Mouse (Mus musculus) liver, embryonic 15.5 days (tissue): ENCODE data around the gene Slit3. TPM values are rescaled to one million over a fixed set of nuclear protein-coding genes. Genes with fewer than 3 reads are reported as not detected.

ENCODE experiments used
- ATAC-seq: fragments of 200-750 bp; cut with Nextera tagmentation; 2 replicates; pipeline ENCODE4 v1.8.0; 2017; ENCODE audit warnings: moderate number of reproducible peaks, mild to moderate bottlenecking, moderate library complexity; ENCODE audit not compliant: insufficient read depth
- H3K27ac ChIP-seq: fragments of 300-500 bp; sonication (generic); replicated peaks from 2 replicates; pipeline ENCODE4 v1.5.1; 2015; ENCODE audit warnings: mild to moderate bottlenecking, inconsistent platforms
- H3K27me3 ChIP-seq: fragments of 300-500 bp; sonication (generic); 2 replicates; pipeline ENCODE4 v1.6.1; 2015; ENCODE audit warnings: mild to moderate bottlenecking, inconsistent platforms
- H3K36me3 ChIP-seq: fragments of 300-500 bp; sonication (generic); replicated peaks from 2 replicates; pipeline ENCODE4 v1.6.1; 2015; ENCODE audit warnings: moderate library complexity, mild to moderate bottlenecking, inconsistent platforms
- H3K4me1 ChIP-seq: fragments of 300-500 bp; sonication (generic); replicated peaks from 2 replicates; pipeline ENCODE4 v1.6.1; 2015; ENCODE audit warnings: inconsistent platforms
- H3K4me2 ChIP-seq: fragments of 300-500 bp; sonication (generic); 2 replicates; pipeline ENCODE4 v1.6.1; 2015; ENCODE audit warnings: moderate library complexity, mild to moderate bottlenecking, inconsistent platforms
- H3K4me3 ChIP-seq: fragments of 300-500 bp; sonication (generic); replicated peaks from 2 replicates; pipeline ENCODE4 v1.5.1; 2015; ENCODE audit warnings: mild to moderate bottlenecking, inconsistent platforms
- H3K9ac ChIP-seq: fragments of 300-500 bp; sonication (generic); 2 replicates; pipeline ENCODE4 v1.6.1; 2015; ENCODE audit warnings: moderate library complexity, mild to moderate bottlenecking, inconsistent platforms
- H3K9me3 ChIP-seq: fragments of 300-500 bp; sonication (generic); replicated peaks from 2 replicates; pipeline ENCODE4 v1.6.1; 2016; ENCODE audit warnings: inconsistent platforms
- WGBS: fragments of 180-500 bp; shearing (Covaris S2); methylation state at CpG from one replicate; pipeline ENCODE4 v1.1.7; 2015; ENCODE audit warnings: mixed read lengths; ENCODE audit not compliant: insufficient replicate concordance; 5-methylcytosine and 5-hydroxymethylcytosine counted together
- polyA plus RNA-seq: library from polyadenylated mRNA; unstranded; fragments of >200 nt; fragmentation: Nextera tagmentation; extraction: Ambion mirVana; gene quantifications from 2 replicates; pipeline ENCODE4 v1.2.1, GENCODE M21; 2015

Gene Slit3
- polyA plus RNA-seq, 1 experiment from 2014 or later, result 0.20 TPM

- 71% methylated on average over 5 of the region's 5 CpGs for WGBS
- H3K36me3 ChIP-seq, result no peaks in the 10 kb centered on the region
- H3K27ac ChIP-seq, result no peak overlapping the region
- no peak overlapping the region for H3K4me3 ChIP-seq
- no peaks in the 10 kb centered on the region for H3K9me3 ChIP-seq
- no peak overlapping the region for H3K4me2 ChIP-seq
- H3K27me3 ChIP-seq, result no peaks in the 10 kb centered on the region
- H3K4me1 ChIP-seq, result no peaks in the 10 kb centered on the region
- H3K9ac ChIP-seq, result no peak overlapping the region
- ATAC-seq, result no peak
Measured at GRCm38 (mm10) chr11:35306922-35307321, 185.9 kb downstream of the Slit3 start.

- H3K4me1 ChIP-seq, result no peaks in the 10 kb centered on the region
- no peak overlapping the region for H3K27ac ChIP-seq
- H3K4me2 ChIP-seq, result no peak overlapping the region
- no peaks in the 10 kb centered on the region for H3K9me3 ChIP-seq
- no peak overlapping the region for H3K4me3 ChIP-seq
- no peak for ATAC-seq
- no peaks in the 10 kb centered on the region for H3K36me3 ChIP-seq
- H3K27me3 ChIP-seq, result no peaks in the 10 kb centered on the region
- H3K9ac ChIP-seq, result no peak overlapping the region
- 54% methylated on average over 4 of the region's 4 CpGs for WGBS
Measured at GRCm38 (mm10) chr11:35307992-35308391, 187.0 kb downstream of the Slit3 start.

- no peak overlapping the region for H3K4me3 ChIP-seq
- H3K4me2 ChIP-seq, result no peak overlapping the region
- no peaks in the 10 kb centered on the region for H3K9me3 ChIP-seq
- no peaks in the 10 kb centered on the region for H3K4me1 ChIP-seq
- no peak for ATAC-seq
- no peaks in the 10 kb centered on the region for H3K27me3 ChIP-seq
- no peaks in the 10 kb centered on the region for H3K36me3 ChIP-seq
- WGBS, result 56% methylated on average over 5 of the region's 5 CpGs
- H3K9ac ChIP-seq, result no peak overlapping the region
- H3K27ac ChIP-seq, result no peak overlapping the region
Measured at GRCm38 (mm10) chr11:35315449-35316028, 194.5 kb downstream of the Slit3 start.

GRCm38 (mm10) chr11:35317221-35317620 is 196.2 kb downstream of the Slit3 start:
- H3K4me2 ChIP-seq, result no peak overlapping the region
- WGBS, result 65% methylated on average over 5 of the region's 5 CpGs
- no peaks in the 10 kb centered on the region for H3K27me3 ChIP-seq
- H3K4me3 ChIP-seq, result no peak overlapping the region
- H3K36me3 ChIP-seq, result no peaks in the 10 kb centered on the region
- H3K9me3 ChIP-seq, result no peaks in the 10 kb centered on the region
- no peak for ATAC-seq
- H3K4me1 ChIP-seq, result no peaks in the 10 kb centered on the region
- H3K9ac ChIP-seq, result no peak overlapping the region
- H3K27ac ChIP-seq, result no peak overlapping the region

- Histone ChIP-seq H3K9me3 (no peaks in the 10 kb centered on the region), H3K36me3 (no peaks in the 10 kb centered on the region), H3K27ac (no peak overlapping the region), H3K4me1 (no peaks in the 10 kb centered on the region), H3K27me3 (no peaks in the 10 kb centered on the region), H3K4me2 (no peak overlapping the region), H3K4me3 (no peak overlapping the region), H3K9ac (no peak overlapping the region)
- WGBS, result 56% methylated on average over 7 of the region's 7 CpGs
- no peak for ATAC-seq
Measured at GRCm38 (mm10) chr11:35317775-35318432, 196.9 kb downstream of the Slit3 start.

GRCm38 (mm10) chr11:35318433-35319020 is 197.5 kb downstream of the Slit3 start:
- H3K27me3 ChIP-seq, result no peaks in the 10 kb centered on the region
- H3K36me3 ChIP-seq, result no peaks in the 10 kb centered on the region
- ATAC-seq, result no peak
- H3K9me3 ChIP-seq, result no peaks in the 10 kb centered on the region
- no peak overlapping the region for H3K4me2 ChIP-seq
- H3K4me1 ChIP-seq, result no peaks in the 10 kb centered on the region
- H3K9ac ChIP-seq, result no peak overlapping the region
- no peak overlapping the region for H3K4me3 ChIP-seq
- no peak overlapping the region for H3K27ac ChIP-seq
- WGBS, result 76% methylated on average over 12 of the region's 12 CpGs

- H3K27ac ChIP-seq, result no peak overlapping the region
- no peak for ATAC-seq
- no peak overlapping the region for H3K4me3 ChIP-seq
- no peaks in the 10 kb centered on the region for H3K9me3 ChIP-seq
- H3K36me3 ChIP-seq, result no peaks in the 10 kb centered on the region
- H3K27me3 ChIP-seq, result no peaks in the 10 kb centered on the region
- WGBS, result 75% methylated on average over 2 of the region's 3 CpGs
- no peak overlapping the region for H3K9ac ChIP-seq
- no peak overlapping the region for H3K4me2 ChIP-seq
- H3K4me1 ChIP-seq, result no peaks in the 10 kb centered on the region
Measured at GRCm38 (mm10) chr11:35320518-35320917, 199.5 kb downstream of the Slit3 start.

GRCm38 (mm10) chr11:35324397-35324796 is 203.4 kb downstream of the Slit3 start:
- no peak for ATAC-seq
- H3K4me3 ChIP-seq, result no peak overlapping the region
- H3K27me3 ChIP-seq, result no peaks in the 10 kb centered on the region
- no peak overlapping the region for H3K27ac ChIP-seq
- H3K9ac ChIP-seq, result no peak overlapping the region
- 37% methylated on average over 5 of the region's 5 CpGs for WGBS
- no peaks in the 10 kb centered on the region for H3K9me3 ChIP-seq
- no peaks in the 10 kb centered on the region for H3K4me1 ChIP-seq
- no peak overlapping the region for H3K4me2 ChIP-seq
- H3K36me3 ChIP-seq, result no peaks in the 10 kb centered on the region

GRCm38 (mm10) chr11:35325131-35325995 is 204.3 kb downstream of the Slit3 start:
- H3K27ac ChIP-seq, result no peak overlapping the region
- ATAC-seq, result no peak
- no peaks in the 10 kb centered on the region for H3K4me1 ChIP-seq
- no peaks in the 10 kb centered on the region for H3K27me3 ChIP-seq
- H3K4me3 ChIP-seq, result no peak overlapping the region
- WGBS, result 28% methylated on average over 10 of the region's 10 CpGs
- no peak overlapping the region for H3K9ac ChIP-seq
- no peak overlapping the region for H3K4me2 ChIP-seq
- no peaks in the 10 kb centered on the region for H3K36me3 ChIP-seq
- no peaks in the 10 kb centered on the region for H3K9me3 ChIP-seq

- no peak overlapping the region for H3K4me3 ChIP-seq
- no peaks in the 10 kb centered on the region for H3K9me3 ChIP-seq
- no peak overlapping the region for H3K4me2 ChIP-seq
- WGBS, result 15% methylated on average over 3 of the region's 3 CpGs
- ATAC-seq, result no peak
- H3K27ac ChIP-seq, result no peak overlapping the region
- no peaks in the 10 kb centered on the region for H3K36me3 ChIP-seq
- H3K27me3 ChIP-seq, result no peaks in the 10 kb centered on the region
- H3K9ac ChIP-seq, result no peak overlapping the region
- no peaks in the 10 kb centered on the region for H3K4me1 ChIP-seq
Measured at GRCm38 (mm10) chr11:35326346-35326745, 205.3 kb downstream of the Slit3 start.

GRCm38 (mm10) chr11:35327899-35328298 is 206.9 kb downstream of the Slit3 start:
- Histone ChIP-seq H3K27ac (no peak overlapping the region), H3K27me3 (no peaks in the 10 kb centered on the region), H3K9ac (no peak overlapping the region), H3K4me1 (no peaks in the 10 kb centered on the region), H3K36me3 (no peaks in the 10 kb centered on the region), H3K4me2 (no peak overlapping the region), H3K4me3 (no peak overlapping the region), H3K9me3 (no peaks in the 10 kb centered on the region)
- WGBS, result 56% methylated on average over 1 of the region's 1 CpGs
- ATAC-seq, result no peak
